ENCODE assay signal across 10 mouse cellular contexts in genomic region chr9:58174818-58175251, GRCm38 (mm10). TPM values are rescaled to one million over a fixed set of nuclear protein-coding genes. Genes with fewer than 3 reads are reported as not detected.
A peak's percentile ranks its signal among the peaks of the same experiment; 100 is the strongest.
DNase-seq lines count a peak whose midpoint lies in the region; ATAC-seq lines count a peak whose summit lies in the region.
"Had no signal": no experiment of that assay in that cellular context is flagged by ENCODE, and none has a peak within 500 bp of the region (broad histone marks: within the 10 kb centered on the region; RNA-seq: fewer than 3 reads in every experiment).

No protein-coding gene starts in this region.

- H3K9ac ChIP-seq in forebrain, embryonic 12.5 days: no peak overlapping the region; the same call in 1 of the 2 replicates
- no peak overlapping the region for H3K9ac ChIP-seq in liver, embryonic 12.5 days

- H3K4me2 ChIP-seq in forebrain, embryonic 12.5 days: no peak overlapping the region
- no peak overlapping the region for H3K4me2 ChIP-seq in liver, embryonic 12.5 days

- H3K36me3 ChIP-seq in forebrain, embryonic 12.5 days (replicated peaks): no peaks in the 10 kb centered on the region
- no peaks in the 10 kb centered on the region for H3K36me3 ChIP-seq in liver, embryonic 12.5 days

- 25% methylated on average over 5 of the region's 5 CpGs for WGBS in forebrain, embryonic 12.5 days
- 29% methylated on average over 5 of the region's 5 CpGs for WGBS in liver, embryonic 12.5 days (ENCODE audit: insufficient replicate concordance)

- H3K27me3 ChIP-seq in forebrain, embryonic 12.5 days: no peaks in the 10 kb centered on the region
- H3K27me3 ChIP-seq in liver, embryonic 12.5 days (replicated peaks): no peaks in the 10 kb centered on the region

- H3K27ac ChIP-seq in forebrain, embryonic 12.5 days: peak overlapping the region; percentile 59
- H3K27ac ChIP-seq in liver, embryonic 12.5 days: no peak overlapping the region
- H3K27ac ChIP-seq: heart, adult 2 months had no signal

- DNase-seq in left cerebral cortex, postnatal 14 days (ENCODE audit: low spot score in 2 of 2): peak; percentile 39 to 78
- DNase-seq in left cerebral cortex, adult 11 months (ENCODE audit: low spot score): no peak
- peak; percentile 55 for DNase-seq in ZHBTc4 (ENCODE audit: low read depth, low spot score)
- peak; percentile 50 for DNase-seq in mesoderm, embryonic 11.5 days (ENCODE audit: low read depth, low spot score)
- no peak for DNase-seq in urinary bladder, postnatal 25 days (ENCODE audit: low spot score)
- DNase-seq: cerebellum, adult 9-10 months; heart, adult 2 months had no signal

- ATAC-seq in forebrain, embryonic 12.5 days (ENCODE audit: low FRiP score): peak; percentile 85
- ATAC-seq in liver, embryonic 12.5 days: no peak

- H3K4me1 ChIP-seq in forebrain, embryonic 12.5 days: peaks cover 9% of the 10 kb centered on the region
- no peaks in the 10 kb centered on the region for H3K4me1 ChIP-seq in liver, embryonic 12.5 days
- H3K4me1 ChIP-seq: megakaryocyte, embryonic 14.5 days had no signal

- no peak overlapping the region for H3K4me3 ChIP-seq in forebrain, embryonic 12.5 days (replicated peaks)
- H3K4me3 ChIP-seq in liver, embryonic 12.5 days: no peak overlapping the region
- H3K4me3 ChIP-seq: heart, adult 2 months; megakaryocyte, embryonic 14.5 days had no signal

- intact Hi-C loops in left cerebral cortex, postnatal 14 days (cut with DNase I): loop anchor here (2.0 kb wide), 1 partner anchor 108 kb away; no protein-coding TSS in a partner anchor

- no peaks in the 10 kb centered on the region for H3K9me3 ChIP-seq in forebrain, embryonic 12.5 days
- no peaks in the 10 kb centered on the region for H3K9me3 ChIP-seq in liver, embryonic 12.5 days (replicated peaks)

RNA-seq across cellular contexts. Expression of gene Islr, which starts 29.3 kb away (rescaled TPM):
- 10 to 100 TPM; 15.8 to 16.2 TPM for total RNA-seq in left cerebral cortex, postnatal 14 days (2021)
- 16.4 and 17.9 TPM in 2 replicates for polyA plus RNA-seq in forebrain, embryonic 12.5 days (2016; fragmentation: Nextera tagmentation; extraction: Ambion mirVana)
- 4.9 and 5.9 TPM in 2 replicates for polyA plus RNA-seq in liver, embryonic 12.5 days (2016; fragmentation: Nextera tagmentation; extraction: Ambion mirVana)

RNA-seq across cellular contexts. Expression of gene Islr2, which starts 29.3 kb away (rescaled TPM):
- 10 to 100 TPM; 86.1 to 99.6 TPM for total RNA-seq in left cerebral cortex, postnatal 14 days (2021)
- 52.3 and 60.8 TPM in 2 replicates for polyA plus RNA-seq in forebrain, embryonic 12.5 days (2016; fragmentation: Nextera tagmentation; extraction: Ambion mirVana)
- 0.07 TPM in 1 of 2 replicates, not detected in the other for polyA plus RNA-seq in liver, embryonic 12.5 days (2016; fragmentation: Nextera tagmentation; extraction: Ambion mirVana)

RNA-seq across cellular contexts. Expression of gene Ccdc33, which starts 56.2 kb away (rescaled TPM):
- total RNA-seq in left cerebral cortex, postnatal 14 days (2021): 1 to 10 TPM in 1 of 2 experiments, under 1 TPM in 1; 0.42 to 1.3 TPM
- 1.5 and 2.4 TPM in 2 replicates for polyA plus RNA-seq in forebrain, embryonic 12.5 days (2016; fragmentation: Nextera tagmentation; extraction: Ambion mirVana)
- not detected in 2 replicates for polyA plus RNA-seq in liver, embryonic 12.5 days (2016; fragmentation: Nextera tagmentation; extraction: Ambion mirVana)
- total RNA-seq: heart, adult 2 months had no signal

Comparison
In these comparisons a context has a peak if more than half of its experiments do, and no peak if none do; other contexts are left out.
1. DNase-seq: peak in left cerebral cortex, postnatal 14 days (2 of 2), ZHBTc4 (single experiment) and mesoderm, embryonic 11.5 days (single experiment); none in left cerebral cortex, adult 11 months (single experiment) and urinary bladder, postnatal 25 days (single experiment).
2. RNA of gene Islr2, which starts 29.3 kb away (polyA plus RNA-seq): 52.3 to 60.8 TPM in forebrain, embryonic 12.5 days; 0.07 TPM in liver, embryonic 12.5 days; every median in the first group is over 10 times any median in the second.